Mouse (Mus musculus) splenic B cell, adult 2 months (primary cell): ENCODE measurements at regions not wholly inside any gene's neighbourhood (a gene's known extent, or its start where the extent isn't known, plus 50 kb on each side); places are given as distances from the start of the nearest gene placed in this dataset.

Experiments used
- DNase-seq: peaks from one replicate; pipeline ENCODE4 v3.0.0-alpha.2; 2011; ENCODE audit warnings: low read depth, low spot score
- H3K27me3 ChIP-seq: 2 replicates; pipeline ENCODE4 v1.6.1; 2012; ENCODE audit warnings: mild to moderate bottlenecking, low read length, moderate library complexity, mixed read lengths; ENCODE audit not compliant: control insufficient read depth, poor library complexity, insufficient read depth, severe bottlenecking
- H3K36me3 ChIP-seq: 2 replicates; pipeline ENCODE4 v1.6.1; 2012; ENCODE audit warnings: mild to moderate bottlenecking, low read length, moderate library complexity, mixed read lengths; ENCODE audit not compliant: control insufficient read depth, poor library complexity, insufficient read depth, severe bottlenecking

DNA sequence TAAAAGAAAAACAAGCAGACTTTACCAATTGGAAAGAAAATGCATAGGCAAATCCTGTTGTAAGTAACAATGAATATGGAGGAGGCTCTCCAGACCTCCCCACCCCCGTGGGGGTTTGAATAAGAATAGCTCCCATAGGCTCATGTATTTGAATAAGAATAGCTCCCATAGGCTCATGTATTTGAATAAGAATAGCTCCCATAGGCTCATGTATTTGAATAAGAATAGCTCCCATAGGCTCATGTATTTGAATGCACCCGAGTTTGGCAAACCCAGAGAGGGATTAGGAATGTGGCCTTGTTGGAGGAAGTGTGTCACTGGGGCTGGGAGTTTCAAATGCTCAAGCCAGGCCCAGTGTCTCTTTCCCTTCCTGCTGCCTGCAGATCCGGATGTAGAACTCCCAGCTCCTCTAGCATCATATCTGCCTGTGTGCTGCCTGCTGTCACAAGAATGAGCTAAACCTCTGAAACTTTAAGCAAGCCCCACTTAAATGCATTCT is 158.7 kb downstream of the CK137956 start:
- Histone ChIP-seq H3K27me3 (no peaks in the 10 kb centered on the region), H3K36me3 (no peaks in the 10 kb centered on the region)
- DNase-seq: no peak

DNA sequence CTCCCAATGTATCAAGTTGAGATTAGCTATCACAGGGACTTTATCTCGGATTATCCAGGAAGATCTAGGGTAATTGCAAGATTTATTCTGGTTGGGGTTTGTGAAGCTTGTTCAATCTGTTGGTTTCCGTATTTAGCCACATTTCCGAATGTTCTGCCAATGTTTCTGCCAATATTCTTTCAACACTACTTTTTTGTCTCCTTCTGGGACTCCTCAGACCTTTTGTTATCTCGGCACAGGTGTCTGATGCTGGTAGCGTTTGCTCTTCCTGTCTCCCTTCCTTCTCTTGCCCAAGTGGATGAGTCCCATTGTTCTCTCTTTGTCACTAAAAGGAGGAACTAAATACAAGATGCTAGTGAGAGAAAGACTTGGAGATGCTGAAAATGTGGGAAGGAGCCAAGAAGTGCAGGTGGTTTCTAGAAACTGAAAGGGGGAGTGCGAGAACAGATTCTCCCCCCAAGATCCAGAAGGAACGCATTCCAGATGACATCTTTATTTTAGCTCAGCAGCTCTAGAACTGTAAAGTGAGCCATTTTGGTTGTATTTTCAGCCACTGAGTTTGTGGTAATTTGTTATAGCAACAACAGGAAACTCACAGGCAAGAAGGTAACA is 159.7 kb downstream of the CK137956 start:
- no peak for DNase-seq
- Histone ChIP-seq H3K36me3 (no peaks in the 10 kb centered on the region), H3K27me3 (no peaks in the 10 kb centered on the region)

DNA sequence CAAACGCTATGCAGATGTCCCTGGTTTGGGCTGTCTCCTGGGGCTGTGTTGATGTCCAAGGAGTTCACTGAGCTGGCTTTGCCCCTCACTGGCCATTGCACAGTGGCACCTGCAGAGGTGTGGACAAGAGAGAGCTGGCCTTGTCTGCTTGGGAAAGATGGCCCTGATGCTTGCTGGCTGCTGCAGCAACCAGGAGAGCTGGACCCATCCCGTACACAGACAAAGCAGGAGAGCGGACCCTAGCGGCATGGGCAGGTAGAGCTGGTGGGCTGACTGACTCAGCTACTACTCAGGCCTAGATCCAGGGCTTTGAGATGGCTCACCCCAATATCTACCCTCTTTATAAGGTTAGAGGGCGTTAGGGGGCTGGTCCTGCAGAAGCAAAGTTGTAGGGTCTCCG is 161.7 kb downstream of the CK137956 start:
- no peaks in the 10 kb centered on the region for H3K27me3 ChIP-seq
- DNase-seq: no peak
- H3K36me3 ChIP-seq: no peaks in the 10 kb centered on the region

- no peaks in the 10 kb centered on the region for H3K36me3 ChIP-seq
- H3K27me3 ChIP-seq: no peaks in the 10 kb centered on the region
These were observed 181.5 kb downstream of the CK137956 start for GRCm38 (mm10) chr4:127789206-127789605.

DNA sequence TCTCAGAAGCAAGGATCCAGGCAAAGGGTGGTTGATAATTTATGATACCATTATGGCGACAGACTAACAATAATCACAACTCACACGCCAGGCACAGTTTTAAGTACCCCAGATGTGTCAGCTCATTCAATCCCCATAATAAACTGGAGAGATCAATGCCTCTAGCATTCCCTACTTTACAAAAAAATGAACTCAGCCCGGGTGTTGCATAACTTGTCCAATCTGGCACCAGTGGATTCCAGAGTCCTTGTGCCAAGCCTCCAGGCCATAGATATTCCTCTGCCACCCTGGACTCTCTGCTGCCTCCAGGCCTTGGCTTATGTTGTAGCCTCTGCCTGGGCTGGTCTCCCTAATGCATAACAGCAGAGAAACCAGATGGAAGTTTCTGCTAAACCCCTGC is 185.0 kb downstream of the CK137956 start:
- H3K36me3 ChIP-seq: no peaks in the 10 kb centered on the region
- no peaks in the 10 kb centered on the region for H3K27me3 ChIP-seq
- no peak for DNase-seq

More at GRCm38 (mm10) chr4:127789206-127789605, 181.5 kb downstream of the CK137956 start:
- no peak for DNase-seq

DNA sequence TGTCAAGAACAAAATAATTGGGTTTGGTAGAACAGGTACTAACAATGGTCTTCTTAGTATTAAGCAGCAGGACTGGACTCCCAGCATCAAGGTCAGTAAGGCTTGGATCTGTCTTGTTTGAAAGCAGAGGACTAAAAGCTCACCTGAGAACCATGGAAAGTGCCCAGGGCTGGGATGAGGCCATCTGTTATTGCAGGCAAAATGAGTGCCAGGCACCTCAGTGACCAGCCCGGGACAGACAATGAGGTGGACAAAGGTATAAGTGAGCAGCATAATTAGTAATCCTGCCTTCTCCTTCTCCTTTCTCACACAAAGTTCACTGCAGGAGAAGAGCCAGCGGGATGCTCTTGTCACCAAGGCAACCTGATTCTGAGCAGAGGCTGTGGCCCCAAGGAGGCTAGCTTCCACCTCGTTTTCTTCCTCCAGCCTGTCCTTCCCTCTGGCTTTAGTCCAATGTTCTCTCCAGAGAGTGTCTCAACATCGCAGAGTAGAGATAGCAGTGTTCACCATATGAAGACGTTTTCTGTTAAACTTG is 198.7 kb downstream of the CK137956 start:
- Histone ChIP-seq H3K27me3 (no peaks in the 10 kb centered on the region), H3K36me3 (no peaks in the 10 kb centered on the region)
- no peak for DNase-seq

DNA sequence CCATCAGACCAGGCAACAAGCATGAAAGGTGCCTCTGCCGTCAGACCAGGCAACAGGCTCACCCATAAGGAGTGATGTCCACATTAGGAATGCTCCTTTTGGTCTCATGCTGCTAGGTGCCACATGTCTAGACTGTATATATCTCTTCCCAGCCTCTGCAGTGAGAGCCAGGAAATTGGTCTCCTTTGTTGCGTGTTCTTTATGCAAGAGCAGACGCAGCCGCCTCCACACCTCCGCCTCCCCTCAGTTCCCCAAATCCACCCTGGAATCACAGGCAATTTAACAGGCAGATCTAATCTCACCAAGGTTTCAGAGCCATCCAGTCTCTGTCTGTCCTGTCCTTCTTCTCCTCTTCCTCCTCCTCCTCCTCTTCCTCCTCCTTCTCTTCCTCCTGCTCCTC is 207.0 kb downstream of the CK137956 start:
- DNase-seq: no peak

DNA sequence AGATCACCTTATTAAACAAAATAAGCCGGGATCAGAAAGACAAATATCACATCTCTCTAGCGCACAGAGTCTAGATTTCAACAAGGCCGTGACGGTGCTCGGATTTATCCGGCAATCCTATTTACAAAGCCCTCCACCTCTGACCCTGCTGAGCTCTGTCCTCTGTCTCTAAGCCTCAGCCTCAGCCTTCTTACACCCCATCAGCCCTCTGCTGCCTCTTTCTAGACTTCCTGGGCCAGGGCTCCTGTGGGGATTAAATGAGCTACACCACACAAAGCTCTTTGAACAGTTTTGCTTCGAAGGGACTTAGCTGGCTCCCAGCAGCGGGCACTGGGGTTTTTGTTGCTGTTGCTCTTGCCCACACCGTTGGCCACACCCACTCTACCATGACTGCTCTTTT is 211.8 kb downstream of the CK137956 start:
- no peaks in the 10 kb centered on the region for H3K36me3 ChIP-seq
- DNase-seq: no peak

More for the DNA sequence above, 207.0 kb downstream of the CK137956 start:
- Histone ChIP-seq H3K27me3 (no peaks in the 10 kb centered on the region), H3K36me3 (no peaks in the 10 kb centered on the region)

DNA sequence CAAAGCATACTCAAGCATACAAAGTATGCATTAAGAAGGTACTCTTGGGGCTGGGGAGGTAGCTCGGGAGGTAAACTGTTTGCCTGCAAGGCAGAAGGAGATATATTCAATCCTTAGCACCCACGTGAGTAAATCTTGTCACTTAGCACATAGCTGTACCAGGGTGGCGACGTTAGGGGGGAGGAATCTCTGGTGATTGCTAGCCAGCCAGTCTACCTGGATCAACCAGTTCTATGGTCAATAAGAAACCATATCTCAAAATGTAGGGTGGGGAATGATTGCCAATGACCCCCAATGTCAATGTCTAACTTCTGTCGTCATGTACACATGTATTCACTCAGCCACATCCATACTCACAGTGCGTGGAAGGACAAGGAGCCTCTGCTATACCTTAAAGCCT is 214.5 kb downstream of the CK137956 start:
- no peak for DNase-seq
- H3K27me3 ChIP-seq: no peaks in the 10 kb centered on the region
- H3K36me3 ChIP-seq: no peaks in the 10 kb centered on the region

More for the DNA sequence above, 211.8 kb downstream of the CK137956 start:
- no peaks in the 10 kb centered on the region for H3K27me3 ChIP-seq

DNA sequence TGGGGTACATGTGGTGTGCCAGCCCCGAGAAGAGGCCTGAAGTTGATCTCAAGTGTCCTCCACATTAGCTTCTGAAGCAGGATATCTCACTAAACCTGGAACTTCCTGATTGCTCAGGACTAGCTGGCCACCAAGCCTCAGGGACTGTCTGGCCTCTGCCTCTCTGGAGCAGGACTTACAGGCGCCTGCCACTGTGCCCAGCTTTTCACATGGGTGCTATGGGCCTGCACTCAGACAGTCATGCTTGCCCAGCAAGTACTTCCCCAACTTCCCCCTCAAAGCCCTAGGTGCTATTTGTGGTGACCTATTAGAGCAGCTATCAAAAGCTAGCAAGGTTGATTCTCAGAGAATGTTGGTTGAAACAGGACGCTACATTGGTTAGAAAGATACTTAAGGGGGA is 220.0 kb downstream of the CK137956 start:
- no peak for DNase-seq
- no peaks in the 10 kb centered on the region for H3K27me3 ChIP-seq

GRCm38 (mm10) chr4:127747876-127748275 is 222.9 kb downstream of the CK137956 start:
- no peak for DNase-seq
- H3K27me3 ChIP-seq: no peaks in the 10 kb centered on the region
- no peaks in the 10 kb centered on the region for H3K36me3 ChIP-seq

More for the DNA sequence above, 220.0 kb downstream of the CK137956 start:
- H3K36me3 ChIP-seq: no peaks in the 10 kb centered on the region

- DNase-seq: no peak
- Histone ChIP-seq H3K36me3 (no peaks in the 10 kb centered on the region), H3K27me3 (no peaks in the 10 kb centered on the region)
These were observed 234.0 kb downstream of the CK137956 start for GRCm38 (mm10) chr4:127736781-127737180.

- H3K36me3 ChIP-seq: no peaks in the 10 kb centered on the region
- no peak for DNase-seq
These were observed 234.6 kb downstream of the CK137956 start for GRCm38 (mm10) chr4:127736151-127736550.

GRCm38 (mm10) chr4:127734641-127735040 is 236.1 kb downstream of the CK137956 start:
- H3K36me3 ChIP-seq: no peaks in the 10 kb centered on the region
- DNase-seq: no peak

More at GRCm38 (mm10) chr4:127736151-127736550, 234.6 kb downstream of the CK137956 start:
- no peaks in the 10 kb centered on the region for H3K27me3 ChIP-seq

GRCm38 (mm10) chr4:127718661-127719060 is 252.1 kb downstream of the CK137956 start:
- Histone ChIP-seq H3K27me3 (no peaks in the 10 kb centered on the region), H3K36me3 (no peaks in the 10 kb centered on the region)
- DNase-seq: no peak

More at GRCm38 (mm10) chr4:127734641-127735040, 236.1 kb downstream of the CK137956 start:
- no peaks in the 10 kb centered on the region for H3K27me3 ChIP-seq
